Mouse (Mus musculus) fat pad, adult 2 months (tissue): Measurements from ENCODE around the gene Chrm4.

Source experiments
- DNase-seq: peaks from one replicate; pipeline ENCODE4 v3.0.0-alpha.2; 2011; ENCODE audit warnings: low read depth, low spot score; ENCODE audit errors: extremely low read depth

Gene Chrm4

DNA sequence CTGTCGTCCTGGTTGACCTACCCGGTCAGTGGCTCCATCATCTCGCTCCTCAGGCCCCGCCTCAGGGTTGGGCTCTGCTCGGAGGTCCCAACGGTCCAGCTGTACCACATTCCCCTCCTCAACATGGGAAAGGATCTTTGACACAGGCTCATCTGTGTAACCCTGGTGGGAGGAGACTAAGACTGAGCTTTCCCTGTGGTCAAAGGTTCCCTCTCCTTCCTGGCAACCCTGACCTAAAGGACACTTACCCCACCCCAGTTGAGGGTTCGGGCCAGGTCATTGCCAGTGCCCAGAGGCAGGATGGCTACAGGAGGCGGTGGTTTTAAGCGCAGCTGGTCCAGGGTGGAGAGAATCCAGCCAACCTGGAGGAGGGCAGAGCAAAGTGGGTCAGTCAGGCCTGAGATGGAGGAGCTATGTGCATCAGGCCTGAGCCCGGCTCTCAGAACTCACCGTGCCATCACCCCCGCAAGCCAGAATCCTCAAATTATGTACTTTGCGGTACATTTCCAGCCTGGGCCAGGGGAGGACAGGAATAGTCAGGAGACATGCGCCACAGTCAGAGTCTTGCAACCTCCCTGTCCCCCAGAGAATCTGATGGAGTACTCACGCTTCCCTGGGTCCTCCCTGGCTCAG, 12.4 kb downstream of the Chrm4 start:
- DNase-seq, result no peak

DNA sequence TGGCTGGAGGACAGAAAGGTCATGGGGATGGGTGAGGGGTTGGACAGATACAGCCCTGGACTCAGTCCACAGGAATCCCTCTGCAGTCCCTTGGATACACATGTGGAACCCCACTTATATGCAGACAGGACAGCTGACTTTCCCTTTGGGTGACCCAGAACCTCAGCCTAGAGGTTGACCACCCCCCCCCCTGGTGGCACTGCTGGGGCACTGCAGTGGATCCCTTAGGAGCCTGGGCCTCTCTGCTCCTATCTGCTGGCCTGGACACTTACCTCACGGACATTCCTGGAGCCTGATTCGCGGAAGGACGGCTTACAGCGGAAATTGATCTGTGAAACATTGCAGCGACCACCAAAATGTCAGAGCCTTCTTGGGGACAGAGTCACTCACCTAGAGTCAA, 15.3 kb downstream of the Chrm4 start:
- DNase-seq, result no peak

GRCm38 (mm10) chr2:91944170-91944950, 17.3 kb downstream of the Chrm4 start:
- DNase-seq, result no peak

DNA sequence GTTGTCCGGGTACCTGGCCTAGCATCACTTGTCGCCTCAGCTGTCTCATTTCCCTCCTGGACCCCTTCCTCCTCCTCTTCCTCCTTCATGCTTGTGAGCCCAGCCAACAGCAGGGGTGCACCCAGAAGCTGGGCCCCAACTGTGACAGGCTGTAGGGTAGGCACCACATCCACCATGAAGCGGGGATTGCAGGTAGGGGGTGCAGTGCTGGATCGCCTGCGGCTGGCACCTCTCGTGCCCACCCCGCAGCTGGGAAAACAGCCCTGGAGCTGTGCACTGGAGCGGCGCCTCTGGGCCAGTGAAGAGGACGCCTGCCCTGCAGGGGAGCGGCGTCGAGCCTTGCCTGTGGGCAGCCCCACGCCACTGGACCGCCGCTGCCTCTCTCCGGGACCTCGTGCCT, 18.4 kb downstream of the Chrm4 start, which contains the start of gene Gm9821:
Gene Gm9821 (plus strand): TSS at position 221 of the 400 bp plus-strand sequence.
- DNase-seq, result no peak

DNA sequence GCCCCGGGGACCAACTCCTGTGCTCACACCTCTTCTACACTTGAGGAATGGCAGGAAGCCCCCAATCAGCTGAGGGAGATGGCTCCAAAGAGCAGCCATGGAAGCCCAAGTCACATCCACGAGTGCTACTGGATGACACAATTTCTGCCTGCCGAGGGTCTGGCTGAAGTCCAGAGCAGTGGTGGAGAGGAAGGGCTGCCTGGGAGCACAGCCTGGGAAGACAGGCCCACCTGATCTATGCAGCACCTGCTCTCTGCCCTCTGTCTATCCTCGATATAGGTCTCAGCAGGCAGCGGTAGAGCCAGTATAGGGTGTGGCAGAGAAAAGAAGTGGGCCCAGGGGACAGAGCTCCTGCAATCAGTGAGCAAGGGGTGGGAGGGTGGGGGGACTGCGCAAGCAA, 19.8 kb downstream of the Chrm4 start:
- no peak for DNase-seq

DNA sequence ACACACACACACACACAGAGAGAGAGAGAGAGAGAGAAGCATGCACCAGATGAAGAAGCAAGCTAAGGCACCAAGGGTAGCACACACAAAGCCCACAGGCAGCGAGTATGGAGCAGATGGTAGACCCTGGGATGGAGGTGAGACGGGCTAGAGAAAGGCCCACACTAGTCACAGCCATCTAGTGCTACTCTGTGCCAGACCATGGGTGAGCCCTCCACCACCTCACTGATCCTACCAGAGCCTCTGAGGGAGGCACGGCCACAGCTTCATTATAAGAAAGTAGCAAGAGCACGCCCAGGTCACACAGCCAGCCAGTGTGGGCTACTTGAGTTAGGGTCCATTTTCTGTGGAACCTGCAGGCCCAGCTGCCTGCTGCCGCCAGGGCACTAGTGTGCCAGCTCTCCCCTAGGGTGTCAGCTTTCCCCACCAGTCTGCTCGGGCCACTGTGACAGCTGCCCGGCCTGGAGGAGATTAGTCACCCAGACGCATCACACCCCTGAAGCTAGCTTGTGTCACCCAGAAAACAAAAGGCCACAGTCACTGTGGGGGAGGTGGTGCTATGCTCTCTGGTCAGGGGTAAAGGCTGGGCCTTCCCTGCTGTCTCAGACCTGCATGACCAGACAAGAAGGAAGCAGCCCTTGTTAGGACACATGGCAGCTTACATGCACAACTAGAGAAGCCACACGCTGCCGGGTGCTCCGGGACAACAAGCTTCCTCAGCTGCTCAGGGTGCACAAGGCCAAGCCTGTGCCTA, 20.5 kb downstream of the Chrm4 start:
- DNase-seq, result peak; percentile 69

- DNase-seq, result no peak
Observed at GRCm38 (mm10) chr2:91948151-91948509, 21.1 kb downstream of the Chrm4 start.

DNA sequence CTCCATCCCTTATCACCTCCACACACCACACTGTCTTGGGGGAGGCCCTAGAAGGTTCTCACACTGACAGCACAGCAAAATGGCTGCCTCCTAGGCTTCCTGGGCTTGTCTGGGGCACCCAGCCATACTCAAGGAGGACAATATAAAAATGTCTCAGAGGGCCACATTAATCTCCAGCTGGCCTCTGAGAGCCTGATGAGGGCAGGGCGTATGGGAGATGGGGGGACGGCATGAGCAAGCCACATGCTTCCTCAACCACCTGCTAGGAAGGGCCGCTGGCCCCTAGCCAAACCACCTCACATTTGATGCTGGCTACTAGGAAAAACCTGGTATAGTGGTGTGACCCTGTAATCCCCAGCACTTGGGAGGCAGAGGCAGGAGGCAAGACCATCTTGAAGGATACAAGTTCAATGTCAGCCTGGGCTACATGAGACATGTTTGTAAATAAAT, 21.8 kb downstream of the Chrm4 start:
- no peak for DNase-seq

DNA sequence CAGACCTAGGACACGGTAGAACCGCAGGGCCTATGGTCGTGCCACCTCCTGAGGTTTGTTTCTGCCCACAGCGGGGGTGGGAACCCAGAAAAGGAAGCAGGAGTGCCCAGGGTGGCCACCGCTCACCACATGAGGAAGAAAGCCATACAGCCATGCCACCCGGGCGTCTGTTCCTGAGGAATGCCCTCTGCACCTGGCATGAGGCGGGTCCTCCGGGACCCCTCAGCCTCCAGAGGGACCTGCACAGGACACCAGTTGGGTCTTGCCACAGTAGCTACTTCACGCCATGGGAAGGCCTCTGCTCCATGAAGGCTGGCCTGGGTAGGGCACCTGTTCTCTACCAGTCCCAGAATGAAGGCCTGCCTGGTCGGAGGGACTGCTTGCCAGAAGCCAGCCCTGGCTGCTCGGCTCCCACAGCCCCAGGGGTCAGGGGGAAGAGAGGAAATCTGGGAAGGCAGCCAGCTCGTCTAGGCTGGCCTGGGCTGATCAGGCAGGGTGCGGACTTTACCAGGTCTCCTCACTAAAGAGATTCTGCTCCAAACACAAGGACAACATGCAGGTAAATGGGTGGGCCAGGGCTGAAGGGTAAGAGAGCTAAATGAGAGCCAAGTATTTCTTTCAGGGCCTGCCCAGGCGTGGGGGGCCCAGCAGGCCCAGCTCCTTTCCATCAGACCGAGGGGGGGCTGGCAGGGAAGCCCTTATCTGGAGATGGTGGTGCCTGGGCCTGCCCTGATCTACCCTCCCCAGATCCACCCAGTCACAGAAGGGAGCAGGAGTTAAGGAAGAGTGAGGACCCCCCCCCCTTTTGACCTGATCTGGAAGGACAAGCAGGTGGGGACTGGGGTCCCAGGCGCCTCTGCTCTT, 22.6 kb downstream of the Chrm4 start:
- no peak for DNase-seq

GRCm38 (mm10) chr2:91950275-91951085, 23.4 kb downstream of the Chrm4 start:
- DNase-seq, result peak; percentile 88

- no peak for DNase-seq
Observed at GRCm38 (mm10) chr2:91953825-91954224, 26.8 kb downstream of the Chrm4 start.

DNA sequence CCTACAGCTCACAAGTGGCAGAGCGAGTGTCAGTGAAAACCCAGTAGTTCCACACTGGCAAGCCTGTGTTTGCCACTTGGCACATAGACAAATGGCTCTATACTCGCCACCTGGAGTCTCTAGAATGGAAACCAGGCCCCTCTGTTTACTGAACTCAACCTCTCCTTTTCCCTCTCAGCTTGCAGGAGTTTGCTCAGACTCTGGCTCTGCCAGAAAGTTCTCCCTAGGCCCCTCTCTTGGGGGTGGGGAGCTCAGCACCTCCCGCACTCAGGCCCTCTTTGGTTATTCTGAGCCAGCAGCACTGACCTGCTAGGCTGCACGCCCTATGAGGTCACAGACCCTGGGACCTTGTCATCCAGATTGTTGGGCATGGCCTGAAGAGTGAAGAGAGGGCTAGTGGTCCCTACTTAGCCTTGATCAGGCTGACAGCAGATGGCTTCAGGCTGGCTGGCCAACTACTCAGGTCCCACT, 28.1 kb downstream of the Chrm4 start:
- no peak for DNase-seq

DNA sequence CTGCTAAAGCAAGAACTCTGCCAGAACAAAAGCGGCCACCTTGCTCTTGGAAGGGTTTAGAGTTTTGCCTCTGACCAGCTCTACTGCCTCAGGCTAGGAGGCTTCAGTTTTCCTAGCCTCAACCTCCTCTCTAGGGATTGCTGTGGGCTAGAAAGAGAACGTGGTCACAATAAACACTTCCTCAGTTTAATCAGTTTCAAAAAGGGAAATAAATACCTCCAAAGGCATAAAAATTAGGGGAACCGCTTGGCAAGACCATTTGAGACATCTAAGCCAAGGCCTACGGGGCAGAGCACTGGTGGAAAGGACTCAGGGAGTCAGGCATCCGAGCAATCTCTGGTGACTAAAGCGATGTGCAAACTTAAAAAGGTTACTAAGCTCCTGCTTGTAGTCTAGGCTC, 28.8 kb downstream of the Chrm4 start:
- DNase-seq, result no peak

GRCm38 (mm10) chr2:91957096-91957495, 30.0 kb downstream of the Chrm4 start:
- DNase-seq, result no peak

GRCm38 (mm10) chr2:91958049-91958448, 31.0 kb downstream of the Chrm4 start:
- no peak for DNase-seq

- DNase-seq, result no peak
Observed at GRCm38 (mm10) chr2:91958701-91959457, 31.8 kb downstream of the Chrm4 start.

DNA sequence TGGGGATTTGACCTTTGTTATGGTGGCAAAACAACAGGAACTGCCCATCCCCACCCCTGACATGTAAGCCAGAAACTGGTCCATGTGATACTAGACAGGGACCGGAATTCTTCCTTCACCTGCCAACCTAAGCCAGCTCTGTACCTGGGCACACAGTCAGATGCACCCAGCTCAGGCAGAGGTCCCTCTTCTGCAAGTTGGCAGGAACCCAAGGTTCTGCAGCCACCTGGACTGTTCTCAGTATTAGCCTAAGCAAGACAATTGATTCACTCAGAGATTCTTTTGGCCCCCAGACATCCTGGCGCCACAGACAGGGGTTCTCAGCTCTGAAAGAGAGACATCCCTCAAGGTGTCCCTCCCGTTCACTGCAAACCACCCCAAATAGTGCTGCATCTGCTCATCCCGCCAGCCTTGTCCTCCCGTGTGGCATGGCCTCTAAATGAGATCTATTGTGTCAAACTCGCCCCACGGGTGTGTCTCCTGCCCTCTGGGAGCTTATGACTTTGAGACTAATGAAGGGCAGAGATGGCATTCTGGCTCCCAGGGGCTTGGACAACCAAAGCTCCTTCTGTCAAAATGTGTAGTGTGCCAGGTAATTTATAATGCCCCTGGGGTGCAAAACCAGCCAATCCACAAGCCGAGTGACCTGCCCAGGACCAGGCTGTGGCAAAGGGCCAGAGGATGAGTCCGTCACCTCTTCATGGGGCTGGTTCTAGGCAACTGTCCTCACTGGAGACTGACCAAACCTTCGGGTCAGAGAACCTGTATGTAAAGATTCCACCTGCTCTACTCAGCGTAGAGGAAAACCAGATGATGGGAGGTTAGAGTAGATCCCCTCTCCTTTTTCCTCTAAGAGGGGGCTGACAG, 32.7 kb downstream of the Chrm4 start:
- no peak for DNase-seq

DNA sequence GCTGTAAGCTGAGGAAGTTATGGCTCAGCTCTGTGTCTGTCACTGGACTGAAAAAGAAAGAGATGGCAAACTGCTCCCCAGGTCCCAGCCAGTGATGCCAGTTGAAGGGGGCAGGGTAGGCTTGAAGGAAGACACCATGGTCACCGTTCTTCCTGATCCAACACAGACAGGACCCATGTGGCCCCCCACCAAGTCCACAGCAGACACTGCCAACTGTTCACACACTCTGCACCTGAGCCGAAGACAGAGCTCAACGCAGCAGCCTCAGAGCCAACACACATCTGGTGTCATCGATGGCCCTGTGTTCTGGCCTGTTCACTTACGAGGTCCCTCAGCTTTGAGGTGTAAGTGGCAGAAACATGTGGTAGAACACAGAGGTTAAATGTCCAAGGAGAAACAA, 33.4 kb downstream of the Chrm4 start:
- DNase-seq, result no peak
